Mouse (Mus musculus): ENCODE measurements around the gene Inpp5e.

Gene Inpp5e

DNA sequence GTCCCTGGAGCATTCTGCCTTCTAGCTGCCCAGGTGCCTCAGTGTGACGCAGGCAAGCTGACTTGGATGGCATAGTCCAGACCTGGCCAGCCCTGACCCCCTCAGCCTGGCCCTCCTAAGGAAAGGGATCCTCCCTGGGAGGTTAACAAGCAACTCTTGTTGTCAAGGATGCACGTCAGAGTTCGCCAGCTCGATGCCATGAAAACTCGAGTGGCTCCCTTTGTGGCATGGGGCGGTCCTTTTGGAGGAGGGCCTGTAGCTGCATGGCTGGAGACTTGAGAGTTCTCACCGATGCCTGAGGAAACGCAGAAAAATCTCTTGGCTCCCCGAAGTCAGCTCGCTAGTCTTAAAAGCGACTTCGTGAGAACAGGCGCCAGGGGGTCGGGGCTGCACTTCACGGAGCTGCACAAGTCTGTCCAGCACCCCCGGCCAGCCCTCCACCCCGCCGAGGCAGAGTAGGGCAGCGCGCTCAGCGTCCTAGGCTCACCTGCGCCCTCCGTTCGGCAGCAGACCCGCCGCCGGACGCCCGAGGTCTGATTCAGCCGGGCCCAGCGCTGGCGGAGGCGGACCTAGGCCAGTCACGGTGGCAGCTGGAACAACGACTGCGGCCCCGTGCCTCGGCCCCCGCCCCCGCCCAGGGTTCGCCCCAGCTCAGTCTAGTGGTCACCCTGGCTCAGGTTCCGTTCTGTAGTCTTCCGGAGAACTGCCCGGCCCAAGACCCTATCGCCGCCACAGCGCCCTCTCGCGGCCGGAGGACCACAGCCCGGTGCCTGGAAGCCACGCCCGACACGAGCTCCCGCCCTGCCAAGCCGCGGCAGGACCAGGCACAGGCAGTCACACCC is at the start of gene Inpp5e:
Gene Inpp5e (minus strand): TSS at position 689 of the 842 bp plus-strand sequence.
- peak; percentile 99 to 100 for DNase-seq

- DNase-seq: no peak
Measured at GRCm38 (mm10) chr2:26458402-26459124, 49.6 kb upstream of the Inpp5e start.

GRCm38 (mm10) chr2:26449121-26450060 is 40.4 kb upstream of the Inpp5e start:
- DNase-seq: peak; percentile 95 to 98

- peak in 1 of 2 experiments; percentile 8 for DNase-seq
Measured at GRCm38 (mm10) chr2:26447451-26447850, 38.4 kb upstream of the Inpp5e start.

DNA sequence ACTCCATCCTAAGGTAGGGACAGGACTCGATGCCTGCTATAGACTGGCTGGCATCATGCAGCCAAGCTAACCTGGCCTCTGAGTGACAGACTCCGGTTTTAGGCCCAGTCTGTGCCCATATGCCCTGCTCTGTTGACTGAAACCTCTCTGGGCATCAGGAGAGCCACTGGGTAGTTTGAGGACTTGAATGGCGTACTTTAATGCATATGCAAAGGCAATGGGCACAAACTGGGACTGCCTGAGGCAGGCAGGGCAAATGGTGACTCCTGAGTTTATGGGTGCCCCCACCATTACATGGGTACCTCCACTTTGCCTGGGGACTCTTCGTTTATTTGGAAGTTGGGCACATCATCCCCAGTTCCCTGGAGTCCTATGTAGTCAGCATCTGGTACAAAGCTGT is 37.7 kb upstream of the Inpp5e start:
- DNase-seq: peak in 1 of 2 experiments; percentile 13

GRCm38 (mm10) chr2:26445666-26446445 is 36.9 kb upstream of the Inpp5e start:
- peak; percentile 94 to 96 for DNase-seq

DNA sequence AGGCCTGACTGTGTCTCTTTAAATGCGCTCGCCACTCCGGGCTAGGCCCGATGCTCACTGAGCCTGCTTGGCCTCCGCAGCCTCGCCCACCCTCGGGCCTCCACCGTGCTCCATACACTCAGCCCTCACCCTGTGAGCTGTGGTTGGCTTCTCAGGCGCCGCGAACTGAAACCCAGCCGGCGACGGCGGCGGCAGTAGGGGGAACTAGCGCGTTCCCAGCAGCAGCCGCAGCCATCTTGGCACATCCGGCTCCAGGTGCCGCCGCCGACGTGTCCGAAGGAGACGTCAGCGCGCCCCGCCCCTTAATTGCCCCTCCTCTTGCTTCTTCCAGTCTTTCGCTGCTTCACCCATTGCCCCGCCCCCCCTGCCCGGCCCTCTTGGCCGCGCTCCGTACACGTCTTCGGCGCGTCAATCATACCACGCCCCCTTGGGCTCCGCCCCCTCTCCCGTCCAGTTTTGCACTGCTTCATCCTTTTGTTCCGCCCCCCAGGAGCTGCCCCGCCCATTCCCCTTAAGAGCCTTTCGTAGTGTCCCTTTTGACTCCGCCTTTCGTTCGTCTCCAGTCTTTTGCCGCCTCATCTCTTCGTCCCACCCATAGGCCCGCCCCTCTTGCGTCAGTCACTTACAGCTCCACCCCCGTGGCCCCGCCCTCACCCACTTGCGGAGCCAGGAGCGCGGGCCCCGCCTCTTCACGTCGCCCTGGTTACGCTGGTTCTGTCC is 36.1 kb upstream of the Inpp5e start, which contains the start of gene Sec16a:
Gene Sec16a (minus strand): TSS at position 271 of the 720 bp plus-strand sequence.
- peak; percentile 100 for DNase-seq

DNA sequence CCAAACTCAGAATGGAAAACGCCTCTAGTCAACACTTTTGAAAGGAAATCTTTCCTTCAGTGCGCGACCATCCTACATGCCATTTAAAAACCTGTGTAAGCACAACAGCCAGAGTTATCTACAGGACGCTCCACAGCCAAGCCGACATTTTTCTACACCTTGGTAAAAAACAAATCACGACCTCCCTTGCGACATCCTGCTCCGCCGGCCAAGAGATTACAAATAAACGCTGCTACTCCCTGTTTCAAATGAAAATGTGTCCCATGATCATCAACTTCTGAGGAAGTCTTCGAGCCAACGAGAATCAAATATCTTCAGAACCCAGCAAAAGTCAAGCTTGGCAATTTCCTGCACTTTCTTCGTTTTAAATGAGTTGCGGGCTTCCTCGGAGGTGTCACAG is 35.4 kb upstream of the Inpp5e start:
- DNase-seq: no peak

DNA sequence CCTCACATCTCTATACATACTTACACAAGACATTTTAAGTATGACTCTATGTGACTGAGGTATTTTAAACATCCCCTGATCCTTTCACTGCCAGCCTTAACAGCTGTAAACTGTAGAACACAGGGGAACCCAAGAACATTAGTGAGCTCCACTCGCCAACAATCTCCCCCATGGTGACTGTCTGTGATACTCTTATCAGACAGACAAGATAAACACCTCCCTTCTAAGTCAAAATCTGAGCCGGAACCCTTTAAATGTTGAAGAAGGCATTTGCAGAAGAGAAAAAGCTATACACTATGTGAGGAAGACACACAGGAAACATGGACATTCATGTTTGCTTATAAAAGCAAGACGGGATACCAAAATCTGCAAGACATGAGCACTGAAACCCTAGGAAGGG is 34.9 kb upstream of the Inpp5e start:
- no peak for DNase-seq

GRCm38 (mm10) chr2:26442843-26443242 is 33.8 kb upstream of the Inpp5e start:
- DNase-seq: no peak

DNA sequence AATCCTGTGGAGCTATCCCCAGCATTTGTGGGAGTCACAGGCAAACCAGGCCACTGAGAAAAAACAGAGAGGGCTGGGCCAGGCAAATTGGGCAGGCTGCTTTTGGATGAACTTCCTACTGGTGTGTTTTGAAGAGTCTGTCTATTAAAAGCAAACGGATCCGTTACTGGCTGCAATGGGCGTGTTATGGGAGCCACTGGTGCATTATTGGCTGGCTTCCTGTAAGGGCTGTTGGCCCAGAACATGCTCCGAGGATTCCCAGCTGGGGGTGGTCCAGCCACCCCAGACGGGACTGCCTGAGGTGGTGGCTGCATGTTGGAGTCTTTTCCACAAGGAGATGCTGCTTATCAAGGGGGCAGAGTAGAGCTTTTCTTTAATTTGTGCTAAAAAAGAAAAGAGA is 32.7 kb upstream of the Inpp5e start:
- peak in 1 of 2 experiments; percentile 39 for DNase-seq

DNA sequence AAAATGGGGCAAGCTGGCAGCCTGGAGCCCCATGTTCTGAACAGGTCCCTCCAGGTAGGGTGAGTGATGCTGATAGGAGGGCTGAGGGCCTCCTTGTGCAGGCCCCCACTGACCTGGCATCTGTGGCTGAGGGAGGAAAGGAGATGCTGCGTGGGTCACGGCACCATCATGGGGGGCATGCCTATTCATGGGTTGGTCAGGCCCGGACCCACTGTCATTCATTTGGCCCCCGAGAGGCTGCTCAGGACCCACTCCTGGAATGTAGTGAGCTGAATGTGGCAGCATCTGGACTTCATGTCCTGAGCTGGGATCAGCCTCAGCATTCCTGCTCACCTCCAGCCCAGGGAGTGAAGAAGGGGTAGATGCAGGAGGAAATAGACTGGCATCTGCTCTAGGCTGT is 32.3 kb upstream of the Inpp5e start:
- no peak for DNase-seq

DNA sequence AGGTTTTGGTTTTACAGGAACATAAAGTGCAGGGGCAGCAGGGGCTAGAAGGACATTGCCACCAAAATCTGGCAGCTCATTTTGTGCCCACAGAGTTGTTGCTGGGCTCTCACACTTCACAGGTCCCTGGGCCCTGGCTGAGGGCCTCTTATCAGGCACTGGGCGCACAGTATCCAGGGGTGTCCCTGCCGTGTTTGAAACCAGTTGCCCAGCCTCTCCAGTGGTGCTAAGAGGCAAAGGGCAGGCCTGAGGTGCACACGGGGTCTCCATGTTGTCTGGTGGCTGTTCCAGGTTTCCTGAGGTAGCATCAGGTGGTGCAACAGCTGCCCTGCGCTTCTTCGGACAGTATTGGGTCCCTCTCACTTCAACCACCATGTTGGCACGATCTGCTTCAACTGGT is 30.7 kb upstream of the Inpp5e start:
- no peak for DNase-seq

GRCm38 (mm10) chr2:26438373-26438772 is 29.4 kb upstream of the Inpp5e start:
- DNase-seq: no peak

DNA sequence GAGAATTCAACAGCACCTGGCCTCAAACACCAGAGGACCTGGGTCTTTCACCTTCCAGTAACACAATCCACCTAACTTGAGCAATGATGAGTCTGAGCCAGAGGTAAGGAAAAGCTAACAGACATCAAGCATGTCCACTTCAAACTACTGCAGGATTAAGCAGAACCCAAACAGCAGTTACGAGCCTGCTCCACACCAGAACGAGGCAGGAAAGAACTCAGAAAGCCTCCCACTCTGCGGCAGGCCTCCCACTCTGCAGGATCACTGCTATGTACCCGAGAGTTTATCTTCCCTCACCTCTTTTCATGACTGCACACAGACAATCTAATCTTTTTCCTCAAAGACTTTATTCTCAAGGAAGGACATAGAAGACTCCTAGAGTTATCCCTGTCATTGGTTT is 28.2 kb upstream of the Inpp5e start:
- no peak for DNase-seq

DNA sequence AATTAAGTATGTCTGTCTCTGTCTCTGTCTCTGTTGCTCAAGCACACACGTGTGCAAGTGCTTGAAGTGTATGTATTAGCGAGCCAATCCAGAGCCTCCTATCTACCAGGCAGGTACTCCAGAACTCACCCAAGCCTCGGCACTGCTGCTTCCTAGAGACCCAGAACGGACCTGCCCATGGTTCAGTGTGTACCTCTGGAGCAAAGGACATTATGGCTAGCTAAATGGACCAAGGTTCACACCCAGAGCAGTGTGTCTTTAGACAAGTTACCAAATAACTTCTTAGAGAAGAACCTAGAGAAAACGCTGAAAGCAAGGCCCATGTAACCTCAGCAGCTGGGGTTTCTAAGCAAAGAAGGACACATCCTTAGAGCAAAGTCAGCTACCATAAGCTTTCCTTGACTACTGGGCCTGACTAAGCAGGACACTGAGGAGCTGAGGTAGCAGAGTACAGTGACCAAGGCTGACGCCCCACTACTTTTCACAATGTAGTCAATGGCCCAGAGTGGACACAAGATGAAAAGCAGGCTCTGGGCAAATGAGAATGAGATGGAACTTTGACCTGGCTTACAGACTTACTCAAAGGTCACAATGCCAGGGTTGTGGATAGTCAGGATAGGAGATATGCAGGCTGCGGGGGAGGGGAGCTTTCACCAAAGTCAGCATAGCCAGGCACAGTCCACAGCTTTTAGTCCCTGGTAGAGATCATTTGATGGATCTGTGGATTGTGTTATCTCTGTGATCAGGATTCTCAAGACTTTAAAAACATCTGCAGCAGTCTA is 26.0 kb upstream of the Inpp5e start:
- DNase-seq: no peak

- no peak for DNase-seq
Measured at GRCm38 (mm10) chr2:26429851-26430250, 20.8 kb upstream of the Inpp5e start.

- DNase-seq: no peak
Measured at GRCm38 (mm10) chr2:26424541-26424940, 15.5 kb upstream of the Inpp5e start.

- no peak for DNase-seq
Measured at GRCm38 (mm10) chr2:26423086-26423485, 14.1 kb upstream of the Inpp5e start.

DNA sequence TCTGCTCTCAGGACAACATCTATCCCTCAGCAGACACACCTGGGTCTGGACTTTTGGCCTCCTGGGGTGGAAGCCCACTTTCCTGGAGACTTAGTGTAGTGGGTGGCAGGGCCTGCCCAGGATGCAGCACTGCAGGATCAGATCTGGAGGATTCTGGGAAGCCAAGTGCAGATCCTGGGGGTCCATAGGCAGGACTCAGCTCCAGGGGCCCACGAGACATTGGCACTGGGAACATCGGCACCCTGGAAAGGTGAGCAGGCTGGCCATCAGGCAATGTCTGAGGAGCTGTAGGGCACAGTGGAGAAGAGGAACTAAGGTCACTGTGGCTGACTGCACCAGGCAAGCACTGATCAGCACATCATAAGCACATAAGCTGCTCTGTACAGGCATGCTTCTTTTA is 13.0 kb upstream of the Inpp5e start:
- DNase-seq: no peak
